Mouse (Mus musculus): ENCODE results near the gene Edn2.

Gene Edn2

DNA sequence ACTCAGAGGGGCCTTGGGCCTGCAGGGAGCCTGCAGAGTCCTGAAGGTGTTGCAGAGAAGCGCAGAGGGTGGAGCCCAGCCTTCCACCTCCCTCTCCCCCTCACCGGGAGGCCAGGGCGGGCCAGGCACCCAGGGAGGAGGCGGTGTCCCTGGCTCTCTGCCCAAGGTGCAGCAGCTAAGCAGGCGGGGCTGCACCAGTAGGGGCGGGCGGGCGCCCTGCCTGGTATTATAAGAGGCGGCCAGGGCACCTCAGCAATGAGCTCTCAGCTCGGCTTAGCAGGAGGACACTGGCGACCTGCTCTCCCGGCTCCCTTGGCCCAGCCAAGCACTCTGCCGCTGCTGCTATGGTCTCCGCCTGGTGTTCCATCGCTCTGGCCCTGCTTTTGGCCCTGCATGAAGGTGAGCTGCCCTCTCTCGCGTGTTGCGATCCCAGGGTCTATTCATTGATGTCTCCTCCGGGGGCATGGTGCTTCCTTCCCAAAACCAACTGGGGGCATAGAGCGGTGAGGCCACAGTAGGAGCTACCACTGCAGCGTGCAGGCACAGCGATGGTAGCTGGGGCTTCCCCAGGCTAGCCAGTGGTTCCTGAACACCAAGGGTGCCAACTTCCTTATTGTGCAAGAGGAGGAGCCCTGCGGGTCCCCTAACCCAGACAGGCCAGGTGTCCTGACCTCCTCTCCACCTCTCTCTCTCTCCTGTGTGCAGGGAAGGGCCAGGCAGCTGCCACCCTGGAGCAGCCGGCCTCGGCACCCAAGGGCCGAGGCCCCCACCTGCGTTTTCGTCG, at the start of gene Edn2:
Gene Edn2, plus strand, starts transcription at position 41 of the 784 bp plus-strand sequence.
- no peak for DNase-seq

DNA sequence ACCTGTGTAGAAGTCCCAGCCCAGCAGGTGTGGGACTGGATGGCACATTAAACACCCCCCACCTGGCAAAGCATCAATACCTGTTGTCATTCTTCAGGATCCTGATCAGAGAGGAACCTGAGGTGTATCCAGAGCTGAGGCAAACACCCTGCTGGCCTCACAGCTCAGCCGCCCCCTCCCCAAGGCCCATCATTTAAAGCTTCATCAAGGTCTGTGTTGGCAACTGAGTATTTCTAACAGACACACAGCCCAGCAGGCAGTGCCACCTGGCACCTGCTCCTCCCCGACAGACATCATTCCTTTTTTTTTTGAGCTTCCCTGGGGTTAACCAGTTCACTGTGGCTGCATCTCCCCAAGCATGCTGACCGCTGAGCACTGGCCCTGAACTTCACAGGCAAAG, 45.5 kb upstream of the Edn2 start:
- no peak for DNase-seq

DNA sequence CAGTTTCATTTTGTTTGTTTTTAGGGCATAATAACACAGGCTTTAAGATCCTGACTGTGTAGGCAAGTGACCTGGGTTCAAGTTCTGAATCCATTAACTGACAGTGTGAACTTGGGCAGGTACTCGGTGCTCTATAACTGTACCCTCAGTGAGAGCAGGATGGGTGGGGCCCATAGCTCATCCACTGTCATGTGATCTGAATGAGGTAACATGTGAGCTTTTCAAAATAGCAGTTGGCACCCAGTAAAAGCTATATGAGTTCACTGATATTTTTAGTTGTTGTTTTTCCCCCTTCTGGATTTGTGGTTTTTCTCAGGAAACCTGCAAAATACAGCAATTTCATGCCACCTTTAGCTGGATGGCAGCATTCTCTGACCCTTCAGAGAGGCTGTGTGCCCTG, 44.7 kb upstream of the Edn2 start:
- DNase-seq = no peak

DNA sequence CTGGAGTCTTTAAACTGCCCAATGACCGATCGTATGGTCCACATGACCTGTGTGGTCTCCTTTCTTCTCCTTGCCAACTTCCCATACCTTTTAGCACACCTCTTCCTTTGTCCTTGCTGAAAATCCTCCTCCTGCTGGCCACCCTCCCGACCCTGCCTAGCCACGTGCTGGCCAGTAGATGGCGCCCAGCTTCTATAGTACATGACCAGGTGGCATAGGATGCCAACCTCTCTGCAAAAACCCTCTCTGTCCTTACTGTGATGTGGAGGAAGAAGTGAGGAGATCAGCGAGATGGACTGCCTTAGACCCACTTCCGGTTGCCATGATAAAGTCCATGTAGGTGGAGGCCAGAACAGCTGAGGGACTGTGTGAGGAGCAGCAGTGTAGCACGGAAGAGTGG, 40.7 kb upstream of the Edn2 start:
- DNase-seq = no peak

DNA sequence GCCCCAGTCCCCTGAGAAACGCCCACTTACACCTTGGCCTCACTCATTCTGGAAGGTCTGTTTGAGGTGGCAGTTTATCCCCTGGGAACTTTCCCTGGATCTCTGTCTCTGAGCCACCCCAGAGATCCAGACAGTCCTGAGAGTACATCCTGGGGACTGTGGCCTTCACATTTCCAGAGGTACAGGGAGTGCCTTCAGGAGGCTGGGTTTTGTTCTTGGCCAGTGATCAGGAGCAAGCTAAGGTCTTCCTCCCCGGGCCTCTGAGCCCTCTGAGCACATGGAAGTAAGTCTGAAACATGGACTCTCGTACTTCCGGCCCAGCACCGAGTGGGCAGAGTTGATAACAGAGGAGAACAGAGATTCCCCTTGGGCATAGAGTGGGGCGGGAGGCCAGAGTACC, 36.4 kb upstream of the Edn2 start:
- DNase-seq = no peak

DNA sequence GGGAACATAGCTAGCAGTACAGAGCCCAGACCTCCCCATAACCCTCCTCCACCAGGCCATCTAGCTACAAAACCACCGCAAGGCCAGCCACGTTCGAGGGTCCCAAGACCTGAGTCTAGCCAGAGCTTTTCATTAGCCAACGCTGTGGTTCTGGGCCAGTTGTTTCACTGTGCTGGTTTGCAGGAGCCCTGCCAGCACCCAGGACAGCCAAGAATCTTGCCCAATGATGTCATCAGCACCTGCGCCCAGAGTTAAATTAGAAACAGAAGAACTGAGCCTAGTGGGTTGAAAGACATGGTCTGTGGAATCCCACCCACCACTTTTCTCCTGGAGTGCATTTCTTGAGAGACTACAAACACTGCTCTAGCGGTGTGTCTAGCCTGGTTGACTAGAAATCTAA, 35.0 kb upstream of the Edn2 start:
- peak; percentile 63 for DNase-seq

DNA sequence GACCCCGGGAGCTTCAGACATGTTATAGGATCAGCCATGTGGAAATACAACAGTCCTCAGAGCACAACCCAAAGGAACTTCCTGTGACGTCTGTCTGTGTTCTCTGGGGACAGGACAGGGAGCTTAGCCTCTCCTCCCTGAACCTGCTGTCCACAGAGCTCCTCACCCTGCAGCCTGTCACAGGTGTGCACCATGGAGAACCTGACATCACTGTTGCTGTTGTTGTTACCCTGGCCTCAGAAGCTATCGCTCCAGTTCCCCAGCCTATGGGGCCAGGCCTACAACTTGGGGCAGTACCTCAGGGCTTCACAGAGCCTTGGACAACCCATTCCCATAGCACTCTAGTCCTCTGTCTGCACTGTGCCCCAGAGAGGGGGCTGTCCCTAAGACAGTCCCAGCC, 33.7 kb upstream of the Edn2 start:
- no peak for DNase-seq

DNA sequence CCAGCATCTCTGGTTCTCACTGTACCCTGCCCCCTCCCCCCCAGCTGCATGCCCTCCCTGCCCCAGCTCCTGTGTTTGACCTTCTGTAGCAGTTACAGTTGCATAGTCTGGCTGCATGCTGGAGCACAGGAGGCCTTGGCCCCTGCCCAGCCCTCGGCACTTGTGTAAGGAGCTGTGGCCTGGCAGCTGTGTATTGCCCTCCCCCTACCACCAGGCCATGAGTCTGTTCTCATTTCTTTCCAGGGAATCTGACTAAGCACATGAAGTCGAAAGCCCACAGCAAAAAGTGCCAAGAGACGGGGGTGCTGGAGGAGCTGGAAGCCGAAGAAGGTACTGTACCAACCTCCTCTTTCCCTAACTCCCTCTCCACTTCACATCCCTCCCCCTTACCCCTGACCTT, 33.0 kb upstream of the Edn2 start:
- DNase-seq = peak; percentile 43

DNA sequence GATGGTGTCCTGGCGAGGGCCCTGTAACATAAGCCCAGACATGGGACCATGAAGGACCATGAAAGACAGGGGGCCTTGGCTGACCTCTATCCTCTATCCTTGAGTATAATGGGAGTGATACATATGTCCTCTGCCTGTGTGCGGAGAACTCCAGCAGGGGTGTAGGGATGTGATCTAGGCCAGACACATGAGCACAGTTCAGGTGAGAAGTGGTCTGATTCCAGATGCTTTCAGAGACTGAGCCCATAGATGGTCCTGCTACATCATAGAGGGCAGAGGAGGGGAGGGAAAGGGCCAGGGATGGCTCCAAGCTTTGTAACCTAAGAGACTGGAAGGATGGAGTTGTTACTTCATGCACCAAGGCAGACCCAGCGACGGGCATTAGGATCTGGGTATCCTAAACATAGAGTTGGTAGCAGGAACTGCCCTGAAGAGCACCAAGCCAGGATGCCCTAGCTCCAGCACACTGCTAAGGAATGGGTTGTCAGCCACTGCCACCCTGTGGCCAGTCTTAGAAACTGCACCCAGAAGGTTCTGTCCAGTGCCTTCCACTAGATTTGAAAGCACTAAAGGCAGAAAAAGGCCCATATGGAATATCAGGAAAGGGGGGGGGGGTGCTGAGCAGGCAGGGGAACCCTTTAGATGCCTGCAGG, 31.6 kb upstream of the Edn2 start:
- DNase-seq = peak; percentile 67

DNA sequence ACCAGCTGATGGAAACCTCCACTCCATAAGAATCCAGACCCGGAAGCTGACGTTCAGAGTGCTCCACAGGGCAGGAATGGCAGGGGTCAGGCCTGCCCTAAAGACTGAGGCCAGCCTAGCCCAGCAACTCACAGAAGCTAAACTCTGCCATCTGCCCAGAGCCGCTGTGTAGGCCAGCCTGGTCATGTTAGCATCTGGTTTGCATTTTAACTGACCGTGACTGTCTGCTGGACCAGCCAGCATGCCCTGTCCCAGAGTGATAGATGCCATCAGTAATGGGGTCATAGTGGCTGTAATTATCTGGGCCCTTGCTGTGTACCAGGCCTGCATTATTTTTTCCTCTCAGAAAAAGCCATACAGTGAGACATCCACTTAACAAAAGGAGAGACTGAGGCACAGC, 30.1 kb upstream of the Edn2 start:
- no peak for DNase-seq

DNA sequence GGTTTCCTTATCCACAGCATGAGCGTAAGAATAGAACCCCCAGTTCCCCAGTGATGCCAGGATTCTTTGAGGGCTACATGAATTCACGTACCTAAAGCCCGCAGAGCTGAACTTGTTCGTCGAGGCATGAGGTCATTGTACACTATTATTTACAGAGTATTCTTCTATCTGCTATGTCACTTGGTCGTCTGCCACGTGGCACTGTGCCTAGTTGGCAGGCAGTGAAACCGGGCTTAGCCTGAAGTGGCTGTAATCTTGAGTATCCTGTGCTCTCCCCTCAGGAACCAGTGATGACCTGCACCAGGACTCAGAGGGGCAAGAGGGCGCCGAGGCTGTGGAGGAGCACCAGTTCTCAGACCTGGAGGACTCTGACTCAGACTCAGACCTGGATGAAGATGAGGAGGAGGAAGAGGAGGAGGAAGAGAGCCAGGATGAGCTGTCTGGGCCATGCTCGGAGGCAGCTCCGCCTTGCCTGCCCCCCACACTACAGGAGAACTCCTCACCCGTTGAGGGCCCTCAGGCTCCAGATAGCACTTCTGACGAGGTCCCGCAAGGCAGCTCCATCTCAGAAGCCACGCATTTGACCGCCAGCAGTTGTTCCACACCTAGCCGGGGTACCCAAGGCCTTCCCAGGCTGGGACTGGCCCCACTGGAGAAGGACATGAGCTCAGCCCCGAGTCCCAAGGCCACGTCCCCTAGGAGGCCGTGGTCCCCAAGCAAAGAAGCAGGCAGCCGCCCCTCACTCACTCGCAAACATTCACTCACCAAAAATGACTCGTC, 29.4 kb upstream of the Edn2 start:
- DNase-seq = no peak

DNA sequence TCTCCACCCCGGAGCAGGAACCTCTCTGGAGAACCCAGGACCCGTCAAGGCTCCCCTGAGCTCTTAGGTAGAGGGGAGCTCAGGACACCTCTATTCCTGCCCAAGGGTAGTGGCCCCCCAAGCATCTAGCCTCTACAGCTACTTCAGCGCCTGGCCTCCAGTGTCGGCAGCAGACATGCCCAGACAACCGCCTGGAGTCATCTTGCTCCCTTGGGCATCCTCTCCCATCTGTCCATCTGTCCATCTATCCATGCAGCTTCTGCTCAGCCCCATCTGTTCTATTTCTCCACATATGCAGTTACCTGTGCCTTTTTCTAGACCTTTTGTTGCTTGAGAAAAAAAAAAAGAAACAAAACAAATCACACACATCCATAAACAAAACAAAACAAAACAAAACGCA, 26.8 kb upstream of the Edn2 start:
- DNase-seq = no peak

DNA sequence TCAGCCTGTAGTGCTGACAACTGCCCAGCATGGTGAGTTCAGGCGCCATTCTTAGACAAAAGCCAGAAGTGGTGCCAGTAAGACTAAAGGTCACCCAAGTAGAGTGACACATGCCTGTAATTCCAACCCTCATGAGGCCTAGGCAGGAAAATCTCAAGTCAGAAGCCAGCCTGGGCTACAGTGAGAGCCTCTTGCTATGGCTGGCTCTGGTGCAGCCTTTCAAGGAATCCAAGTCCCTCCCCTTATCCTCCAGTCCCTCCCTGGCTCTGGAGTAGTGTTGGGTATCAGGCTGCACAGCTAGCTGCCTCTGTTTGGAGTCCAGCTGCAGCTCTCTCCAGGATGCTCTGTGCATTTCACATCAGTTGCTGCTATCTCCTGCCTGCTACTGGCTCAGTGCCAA, 19.2 kb upstream of the Edn2 start:
- DNase-seq = no peak

DNA sequence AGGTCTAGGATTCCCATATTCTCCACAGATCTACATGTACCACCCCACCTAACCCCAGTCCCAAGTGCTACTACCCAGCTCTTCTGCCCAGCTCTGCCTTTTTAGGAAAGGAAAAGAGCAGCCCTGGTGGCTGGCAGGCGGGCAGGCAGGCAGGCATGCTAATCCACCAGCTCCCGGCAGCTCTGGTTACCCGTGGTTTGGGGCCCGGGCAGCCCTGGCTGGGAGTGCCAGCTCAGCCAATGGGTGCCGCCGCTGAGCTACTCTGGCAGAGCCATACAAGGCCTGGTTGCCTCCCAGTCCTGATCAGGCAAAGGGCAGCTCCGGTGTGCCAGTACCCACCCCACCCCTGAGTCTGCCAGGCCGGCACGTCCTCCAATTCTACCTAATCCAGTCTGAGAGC, 18.1 kb upstream of the Edn2 start:
- no peak for DNase-seq

DNA sequence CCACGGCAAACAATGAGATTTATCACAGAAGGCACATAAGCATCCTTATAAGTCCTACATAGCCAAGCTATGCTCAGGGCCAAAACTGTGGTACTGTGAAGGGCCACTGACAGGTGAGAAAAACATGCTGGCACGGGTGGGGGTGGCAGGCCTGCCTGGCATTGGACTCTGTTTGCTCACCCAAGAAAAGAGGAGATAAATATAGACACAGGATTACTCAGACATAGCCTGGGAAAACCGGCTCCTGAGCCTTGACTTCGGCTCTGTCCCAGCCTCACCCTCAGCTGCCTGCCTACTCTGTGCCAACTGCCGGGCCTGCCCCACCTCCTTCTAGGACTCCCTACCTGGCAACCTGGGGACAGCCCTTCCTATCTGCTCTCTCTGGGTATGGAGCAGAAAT, 16.7 kb upstream of the Edn2 start:
- DNase-seq = peak; percentile 34

DNA sequence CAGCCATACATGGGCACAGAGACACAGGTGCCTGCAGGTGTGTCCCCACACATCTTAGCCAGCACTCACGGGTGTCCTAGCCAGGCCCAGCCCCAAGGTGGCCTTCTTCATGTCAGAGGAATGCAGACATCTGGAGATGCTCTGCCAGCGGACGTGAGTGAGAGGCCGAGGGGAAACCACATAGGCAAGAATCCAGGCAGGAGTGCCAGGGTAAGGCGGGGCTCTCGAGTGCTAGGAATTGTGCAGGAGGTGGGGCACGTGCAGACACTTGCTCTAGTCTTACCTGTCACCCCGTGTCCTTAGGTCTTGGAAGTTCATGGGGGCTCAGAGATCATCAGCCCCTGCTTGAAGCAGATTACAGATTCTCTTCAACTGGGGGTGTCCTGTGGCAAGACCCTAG, 15.1 kb upstream of the Edn2 start:
- no peak for DNase-seq

DNA sequence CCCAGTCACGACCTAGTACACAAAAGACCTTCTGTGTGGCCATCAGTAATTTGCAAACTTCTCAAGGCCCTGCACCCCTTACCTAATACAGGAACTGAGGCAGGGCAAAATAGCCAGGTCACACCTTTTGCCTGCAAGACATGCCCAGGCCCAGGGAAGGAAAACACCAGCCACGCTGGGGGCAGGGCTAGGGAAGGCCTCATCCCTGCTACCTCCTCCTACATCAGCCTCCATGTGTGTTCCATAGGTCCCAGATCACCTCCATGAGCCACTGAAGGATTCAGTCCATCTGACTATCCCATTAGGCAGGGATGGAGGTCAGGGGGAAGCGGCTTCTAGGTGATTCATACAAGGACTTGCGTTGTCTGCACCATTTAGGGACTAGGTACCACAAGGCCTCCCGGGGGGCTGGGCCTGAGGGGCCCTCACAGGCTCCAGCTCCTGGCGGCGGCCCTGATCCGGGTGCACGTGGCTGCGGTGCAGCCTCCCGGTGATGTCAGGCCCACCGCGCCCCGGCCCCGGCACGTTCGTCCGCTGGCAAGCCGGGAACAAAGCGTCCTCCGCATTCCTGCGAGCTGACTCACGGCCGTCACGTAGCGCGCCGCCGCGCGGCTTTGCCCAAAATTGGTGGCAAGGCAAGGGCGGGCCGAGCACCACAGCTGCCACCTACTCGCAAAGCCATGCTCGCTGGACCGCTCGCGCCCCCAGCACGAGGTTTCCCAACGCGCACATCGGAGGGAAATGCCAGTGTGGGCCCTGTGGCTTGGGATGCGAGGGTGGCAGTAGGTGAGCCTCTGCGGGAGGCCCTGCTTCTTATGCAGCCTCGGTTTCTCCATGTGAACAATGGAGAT, 12.5 kb upstream of the Edn2 start:
- peak; percentile 89 for DNase-seq

DNA sequence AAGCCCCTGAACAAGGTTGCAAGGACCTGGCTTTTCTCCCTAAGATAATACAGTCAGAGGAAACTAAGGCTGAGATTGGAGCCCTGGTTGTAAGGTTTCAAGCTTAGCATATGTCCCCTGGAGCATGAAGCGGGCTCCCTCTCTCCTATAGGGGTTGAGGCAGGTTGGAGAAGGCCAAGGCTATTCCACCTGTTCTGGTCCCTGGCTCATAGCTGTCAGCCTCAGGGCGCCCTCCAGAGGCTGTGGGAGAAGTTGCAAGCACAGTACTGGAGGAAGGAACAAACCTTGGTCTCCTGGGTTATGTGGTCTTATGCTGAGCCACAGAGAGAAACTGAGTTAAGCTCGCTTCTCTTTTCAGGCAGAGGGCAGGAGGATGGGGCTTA, 11.9 kb upstream of the Edn2 start:
- no peak for DNase-seq

DNA sequence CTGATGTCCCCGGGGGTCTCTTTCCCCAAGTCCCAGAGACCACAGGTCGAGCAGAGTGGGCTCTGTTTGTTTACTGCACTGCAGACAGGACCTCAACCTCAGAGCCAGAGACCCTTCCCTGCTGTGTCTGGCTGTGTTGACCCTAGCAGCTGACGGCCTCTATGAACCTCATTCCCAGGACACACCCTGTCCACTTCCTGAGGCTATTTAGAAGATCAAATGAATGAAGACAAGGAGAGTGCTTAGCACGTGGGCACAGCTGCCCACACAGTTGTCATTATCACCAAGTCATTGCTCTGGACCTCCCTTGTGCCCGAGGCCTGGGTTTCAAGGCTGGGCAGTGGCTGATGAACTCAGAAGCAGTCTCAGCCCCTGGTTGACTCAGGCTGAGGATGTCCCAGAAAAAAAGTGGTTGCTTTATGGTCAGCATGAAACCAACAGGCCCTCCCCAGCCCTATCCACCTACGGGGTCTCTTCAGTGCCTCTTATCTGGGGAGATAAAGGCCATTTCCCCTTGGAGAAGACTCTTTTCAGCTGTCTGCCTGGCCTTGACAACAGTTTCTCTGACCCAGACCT, 10.6 kb upstream of the Edn2 start:
- no peak for DNase-seq

DNA sequence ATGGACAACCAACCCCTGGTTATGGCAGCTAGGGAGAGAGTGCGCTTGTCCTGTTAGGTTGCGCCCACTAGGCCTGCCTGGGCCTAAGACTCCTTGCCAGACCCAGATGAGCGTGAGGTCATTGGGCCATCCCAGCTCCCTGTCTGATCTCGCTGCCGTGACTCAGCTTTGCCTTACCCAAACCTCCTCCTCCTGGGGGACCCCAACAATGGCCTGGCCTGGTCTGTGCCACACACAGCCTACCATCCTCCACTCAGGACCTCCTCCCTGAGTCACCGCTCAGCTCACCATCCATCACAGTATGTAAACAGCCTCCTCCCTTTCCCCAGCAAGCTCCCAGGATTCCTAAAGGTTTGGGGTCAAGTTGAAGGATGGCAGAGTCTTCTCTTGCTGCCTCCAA, 9.1 kb upstream of the Edn2 start:
- no peak for DNase-seq

DNA sequence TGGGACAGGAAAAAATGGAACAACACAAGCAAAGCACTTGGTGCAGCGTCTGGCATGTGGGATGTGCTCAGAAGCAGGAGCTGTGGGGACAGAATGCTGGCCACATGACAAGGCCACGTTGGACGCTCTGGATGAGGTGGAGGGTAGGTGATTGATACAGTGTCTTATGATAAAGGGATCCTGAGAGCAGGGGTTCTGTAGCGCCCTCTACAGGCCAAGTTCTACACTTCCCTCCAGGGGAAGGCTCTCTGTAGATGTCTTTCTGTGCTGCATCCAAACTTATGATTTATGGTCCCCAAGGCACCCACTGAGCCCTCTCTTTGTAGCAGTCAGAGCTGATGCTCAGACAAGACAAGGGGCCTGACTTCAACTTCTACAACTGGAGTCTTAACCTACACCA, 8.4 kb upstream of the Edn2 start:
- no peak for DNase-seq

DNA sequence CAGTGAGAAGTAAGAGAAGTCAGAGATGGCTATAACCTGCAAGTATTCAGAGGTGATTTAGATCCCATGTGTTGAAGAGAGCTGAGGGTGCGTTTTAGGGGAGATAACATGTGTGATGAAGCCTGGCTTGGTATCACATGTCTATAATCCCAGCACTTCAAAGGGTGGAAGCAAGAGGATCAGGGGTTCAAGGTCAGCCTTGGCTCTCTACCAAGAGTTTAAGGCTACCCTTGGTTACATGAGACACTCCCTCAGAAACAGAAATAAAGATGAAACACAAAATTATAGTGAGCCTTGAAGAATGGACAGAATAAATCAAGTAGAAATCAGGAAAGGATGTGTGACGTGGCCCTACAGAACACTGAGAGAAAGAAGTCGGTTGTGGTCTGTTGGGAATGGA, 7.3 kb upstream of the Edn2 start:
- no peak for DNase-seq
